Mouse (Mus musculus): ENCODE results near the gene Chit1. TPM values are rescaled to one million over a fixed set of nuclear protein-coding genes. Genes with fewer than 3 reads are reported as not detected.

The Chit1 gene
- total and polyA plus RNA-seq, 3 experiments: not detected

GRCm38 (mm10) chr1:134110449-134110848, 593 bp upstream of the Chit1 start:
- H3K79me2 ChIP-seq (ENCODE audit: control insufficient read depth, insufficient read depth, low read length, poor library complexity): no peaks in the 10 kb centered on the region
- peaks cover 0 to 2% of the 10 kb centered on the region in 2 experiments; a peak in 2 of 4 replicates for H3K36me3 ChIP-seq (ENCODE audit: control insufficient read depth in 1 of 2, insufficient read depth in 2 of 2, low read length in 2 of 2)
- peaks cover 8 to 13% of the 10 kb centered on the region in 2 experiments for H3K27me3 ChIP-seq (ENCODE audit: control insufficient read depth in 1 of 2, insufficient read depth in 2 of 2, low read length in 2 of 2)
- H3K9ac ChIP-seq (ENCODE audit: control insufficient read depth, low read depth, low read length, poor library complexity, severe bottlenecking): no peak overlapping the region
- TF ChIP-seq ETS1 (IDR thresholded peaks at IDR 0.05; ENCODE audit: low read depth, low read length): 0 out of 2 replicates have a peak, but pooled peaks have one; percentile 13
- no peak for TF ChIP-seq MXI1 (IDR thresholded peaks at IDR 0.05; ENCODE audit: low read depth, low read length)
- no peak overlapping the region for H3K4me3 ChIP-seq (ENCODE audit: control insufficient read depth in 1 of 2, insufficient read depth in 1 of 2, low read depth in 2 of 2, low read length in 2 of 2)
- DNase-seq (ENCODE audit: low read depth, low spot score): no peak
- H3K27ac ChIP-seq (ENCODE audit: control insufficient read depth, low read depth, low read length): no peak overlapping the region
- H3K4me1 ChIP-seq (ENCODE audit: control insufficient read depth in 1 of 2, insufficient read depth in 2 of 2, low read length in 2 of 2): peaks cover 0 to 5% of the 10 kb centered on the region in 2 experiments; a peak in 1 of 4 replicates
- no peaks in the 10 kb centered on the region for H3K9me3 ChIP-seq (replicated peaks; ENCODE audit: insufficient read depth, low read length)

- DNase-seq (ENCODE audit: low read depth, low spot score): no peak
- Histone ChIP-seq H3K36me3 (ENCODE audit: control insufficient read depth in 1 of 2, insufficient read depth in 2 of 2, low read length in 2 of 2) (peaks cover 0 to 2% of the 10 kb centered on the region in 2 experiments; a peak in 2 of 4 replicates), H3K27me3 (ENCODE audit: control insufficient read depth in 1 of 2, insufficient read depth in 2 of 2, low read length in 2 of 2) (peaks cover 8 to 13% of the 10 kb centered on the region in 2 experiments), H3K9ac (ENCODE audit: control insufficient read depth, low read depth, low read length, poor library complexity, severe bottlenecking) (no peak overlapping the region), H3K27ac (ENCODE audit: control insufficient read depth, low read depth, low read length) (no peak overlapping the region), H3K4me1 (ENCODE audit: control insufficient read depth in 1 of 2, insufficient read depth in 2 of 2, low read length in 2 of 2) (peaks cover 0 to 5% of the 10 kb centered on the region in 2 experiments; a peak in 1 of 4 replicates), H3K9me3 (replicated peaks; ENCODE audit: insufficient read depth, low read length) (no peaks in the 10 kb centered on the region), H3K79me2 (ENCODE audit: control insufficient read depth, insufficient read depth, low read length, poor library complexity) (no peaks in the 10 kb centered on the region), H3K4me3 (ENCODE audit: control insufficient read depth in 1 of 2, insufficient read depth in 1 of 2, low read depth in 2 of 2, low read length in 2 of 2) (no peak overlapping the region)
- no peak for TF ChIP-seq UBTF (IDR thresholded peaks at IDR 0.05; ENCODE audit: borderline replicate concordance, insufficient read depth, low read depth, low read length)
- TF ChIP-seq ZKSCAN1 (IDR thresholded peaks at IDR 0.05; ENCODE audit: low read depth, low read length): no peak
- no peak for TF ChIP-seq MEF2A (IDR thresholded peaks at IDR 0.05; ENCODE audit: extremely low read depth, insufficient replicate concordance, low read depth, low read length, poor library complexity, severe bottlenecking)
- TF ChIP-seq ZC3H11A (IDR thresholded peaks at IDR 0.05; ENCODE audit: low read depth, low read length): no peak
- no peak for TF ChIP-seq MYB (IDR thresholded peaks at IDR 0.05; ENCODE audit: low read depth, low read length)
- no peak for TF ChIP-seq TAL1 (IDR thresholded peaks at IDR 0.05; ENCODE audit: low read length)
- TF ChIP-seq JUND (IDR thresholded peaks at IDR 0.05; ENCODE audit: low read depth, low read length): no peak
- TF ChIP-seq POLR2AphosphoS5 (IDR thresholded peaks at IDR 0.05; ENCODE audit: borderline replicate concordance, low read depth, low read length): no peak
- no peak for TF ChIP-seq SMC3 (IDR thresholded peaks at IDR 0.05; ENCODE audit: low read depth, low read length)
- TF ChIP-seq POLR2AphosphoS2 (IDR thresholded peaks at IDR 0.05; ENCODE audit: low read length): no peak
- TF ChIP-seq CHD1 (IDR thresholded peaks at IDR 0.05; ENCODE audit: low read depth, low read length): no peak
Measured at GRCm38 (mm10) chr1:134113560-134113959, 2.5 kb downstream of the Chit1 start.

- no peak for DNase-seq (ENCODE audit: low read depth, low spot score)
- Histone ChIP-seq H3K27me3 (ENCODE audit: control insufficient read depth in 1 of 2, insufficient read depth in 2 of 2, low read length in 2 of 2) (peaks cover 8 to 13% of the 10 kb centered on the region in 2 experiments), H3K79me2 (ENCODE audit: control insufficient read depth, insufficient read depth, low read length, poor library complexity) (no peaks in the 10 kb centered on the region), H3K4me1 (ENCODE audit: control insufficient read depth in 1 of 2, insufficient read depth in 2 of 2, low read length in 2 of 2) (peaks cover 0 to 5% of the 10 kb centered on the region in 2 experiments; a peak in 1 of 4 replicates), H3K9me3 (replicated peaks; ENCODE audit: insufficient read depth, low read length) (no peaks in the 10 kb centered on the region), H3K27ac (ENCODE audit: control insufficient read depth, low read depth, low read length) (no peak overlapping the region), H3K4me3 (ENCODE audit: control insufficient read depth in 1 of 2, insufficient read depth in 1 of 2, low read depth in 2 of 2, low read length in 2 of 2) (no peak overlapping the region), H3K9ac (ENCODE audit: control insufficient read depth, low read depth, low read length, poor library complexity, severe bottlenecking) (no peak overlapping the region), H3K36me3 (ENCODE audit: control insufficient read depth in 1 of 2, insufficient read depth in 2 of 2, low read length in 2 of 2) (peaks cover 0 to 2% of the 10 kb centered on the region in 2 experiments; a peak in 2 of 4 replicates)
- TF ChIP-seq ZMIZ1 (IDR thresholded peaks at IDR 0.05; ENCODE audit: low read depth, low read length) (no peak), HCFC1 (IDR thresholded peaks at IDR 0.05; ENCODE audit: low read depth, low read length) (no peak), POLR2AphosphoS2 (IDR thresholded peaks at IDR 0.05; ENCODE audit: low read length) (no peak), EP300 (IDR thresholded peaks at IDR 0.05; ENCODE audit: low read depth in 1 of 2, low read length in 2 of 2) (no peak), TBP (IDR thresholded peaks at IDR 0.05; ENCODE audit: low read depth, low read length) (no peak), CTCF (IDR thresholded peaks at IDR 0.05 in 2 of 3, conservative IDR thresholded peaks at IDR 0.05 in 1 of 3; ENCODE audit: control insufficient read depth in 1 of 3, insufficient read depth in 1 of 3, low read depth in 2 of 3, low read length in 3 of 3, poor library complexity in 1 of 3, severe bottlenecking in 1 of 3) (no peak), MXI1 (IDR thresholded peaks at IDR 0.05; ENCODE audit: low read depth, low read length) (no peak), ELF1 (IDR thresholded peaks at IDR 0.05; ENCODE audit: low read depth, low read length) (no peak), MYB (IDR thresholded peaks at IDR 0.05; ENCODE audit: low read depth, low read length) (no peak), SMC3 (IDR thresholded peaks at IDR 0.05; ENCODE audit: low read depth, low read length) (no peak)
Measured at GRCm38 (mm10) chr1:134114018-134114417, 3.0 kb downstream of the Chit1 start.

Data from MEL (cell line).